Mouse (Mus musculus) E14TG2a.4 (cell line): ENCODE data around the gene Sgpp2.

Experiments used
- H3K27me3 ChIP-seq: 2 replicates; pipeline ENCODE4 v1.6.1; 2014; ENCODE audit warnings: low read length, control low read depth; ENCODE audit not compliant: insufficient read depth
- H3K36me3 ChIP-seq: 2 replicates; pipeline ENCODE4 v1.6.1; 2014; ENCODE audit warnings: low read length, control low read depth; ENCODE audit not compliant: insufficient read depth
- H3K4me1 ChIP-seq: replicated peaks from 2 replicates; pipeline ENCODE4 v1.6.1; 2014; ENCODE audit warnings: low read depth, low read length, control low read depth
- H3K4me3 ChIP-seq: replicated peaks from 2 replicates; pipeline ENCODE4 v1.5.1; 2014; ENCODE audit warnings: mild to moderate bottlenecking, low read length
- H3K9me3 ChIP-seq: 2 replicates; pipeline ENCODE4 v1.6.1; 2014; ENCODE audit warnings: low read length, control low read depth
- CTCF ChIP-seq: conservative IDR thresholded peaks from 2 replicates; pipeline ENCODE4 v1.5.1; 2014; ENCODE audit warnings: low read length
- NANOG ChIP-seq: IDR thresholded peaks from 2 replicates; pipeline ENCODE4 v1.6.1; 2014; ENCODE audit warnings: borderline replicate concordance, low read length, mixed read lengths
- POU5F1 ChIP-seq: IDR thresholded peaks from 2 replicates; pipeline ENCODE4 v1.6.1; 2014; ENCODE audit warnings: low read length, borderline replicate concordance

The Sgpp2 gene

DNA sequence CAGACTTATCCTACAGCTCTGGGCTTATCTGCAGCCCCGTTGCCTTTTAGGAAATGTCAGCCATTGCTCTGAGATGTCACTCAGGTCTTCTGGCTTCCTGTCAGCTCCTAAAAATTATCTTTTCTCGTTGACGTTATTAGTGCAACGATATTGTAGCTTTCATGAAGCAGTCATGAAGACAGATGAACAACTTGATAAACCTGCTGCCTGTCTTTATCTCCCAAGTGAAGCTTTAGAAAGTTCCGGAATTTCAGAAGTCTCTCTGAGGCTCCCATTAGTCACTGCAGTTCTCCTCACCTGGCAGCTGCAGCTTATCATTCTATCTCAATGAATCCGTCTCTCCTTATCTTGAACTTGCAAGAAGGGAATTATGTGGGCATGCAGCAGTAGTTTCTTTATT lies 13.9 kb downstream of the Sgpp2 start:
- no peak overlapping the region for H3K4me3 ChIP-seq
- H3K36me3 ChIP-seq = no peaks in the 10 kb centered on the region
- TF ChIP-seq CTCF (no peak), POU5F1 (no peak), NANOG (no peak)
- H3K4me1 ChIP-seq = no peaks in the 10 kb centered on the region
- 0 out of 2 replicates have a peak, but pooled peaks cover 6% of the 10 kb centered on the region for H3K27me3 ChIP-seq
- no peaks in the 10 kb centered on the region for H3K9me3 ChIP-seq

DNA sequence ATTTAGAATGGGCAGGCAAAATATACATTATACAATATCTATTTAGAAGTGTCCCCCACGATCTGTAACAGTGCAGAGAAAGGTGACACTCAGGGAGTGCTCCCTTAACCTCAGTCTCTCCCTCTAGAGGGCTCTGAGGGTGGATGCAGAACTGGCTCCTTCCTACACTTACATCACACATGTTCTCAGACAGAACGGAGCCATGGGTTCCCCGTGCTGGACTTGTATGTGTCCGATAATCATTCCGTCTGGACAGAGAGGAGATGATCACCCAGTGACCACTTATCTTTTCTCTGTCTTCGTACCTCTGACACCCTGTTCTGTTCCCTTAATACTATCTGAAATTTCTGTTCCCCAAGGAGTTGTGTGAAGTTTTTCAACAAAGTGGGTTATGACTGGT lies 15.7 kb downstream of the Sgpp2 start:
- Histone ChIP-seq H3K9me3 (no peaks in the 10 kb centered on the region), H3K27me3 (no peaks in the 10 kb centered on the region), H3K4me3 (no peak overlapping the region), H3K36me3 (no peaks in the 10 kb centered on the region), H3K4me1 (no peaks in the 10 kb centered on the region)
- TF ChIP-seq CTCF = no peak
- no peak for TF ChIP-seq POU5F1
- TF ChIP-seq NANOG = no peak

DNA sequence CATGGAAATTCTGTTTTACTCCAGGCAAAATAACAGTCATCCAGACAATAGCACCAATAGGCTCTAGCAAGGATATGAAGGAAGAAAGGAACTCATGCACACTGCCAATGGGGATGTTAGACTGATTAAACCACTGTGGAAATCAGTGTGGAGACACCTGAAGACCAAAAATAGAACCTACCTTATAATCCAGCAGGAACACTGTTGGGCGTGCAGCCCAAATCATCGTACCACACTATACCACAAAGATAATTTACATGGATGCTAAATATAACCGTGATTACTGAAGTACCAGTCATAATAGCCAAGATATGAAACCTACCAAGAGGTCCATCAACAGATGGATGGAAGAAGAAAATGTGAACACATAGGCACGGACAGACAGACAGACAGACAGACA lies 18.5 kb downstream of the Sgpp2 start:
- no peaks in the 10 kb centered on the region for H3K4me1 ChIP-seq
- no peak for TF ChIP-seq CTCF
- no peak for TF ChIP-seq NANOG
- no peak for TF ChIP-seq POU5F1

DNA sequence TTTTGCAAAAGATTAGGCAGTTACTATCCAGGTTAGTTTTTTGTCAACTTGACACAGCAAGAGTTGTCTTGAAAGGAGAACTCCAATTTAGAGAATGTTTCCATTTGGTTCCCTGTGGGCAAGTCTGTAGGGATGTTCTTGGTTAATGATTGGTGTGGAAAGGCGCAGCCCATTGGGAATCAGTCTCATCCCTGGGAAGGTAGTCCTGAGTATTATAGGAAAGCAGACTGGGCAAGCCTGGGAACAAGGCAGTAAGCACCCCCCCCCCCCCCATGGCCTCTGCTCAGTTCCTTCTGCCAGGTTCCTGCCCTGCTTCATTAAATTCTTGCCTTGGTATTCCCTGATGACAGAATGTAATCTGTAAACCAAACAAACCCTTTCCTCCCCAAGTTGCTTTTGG lies 19.7 kb downstream of the Sgpp2 start:
- Histone ChIP-seq H3K4me3 (no peak overlapping the region), H3K4me1 (no peaks in the 10 kb centered on the region), H3K27me3 (0 out of 2 replicates have a peak, but pooled peaks cover 2% of the 10 kb centered on the region), H3K36me3 (no peaks in the 10 kb centered on the region), H3K9me3 (no peaks in the 10 kb centered on the region)
- TF ChIP-seq NANOG (no peak), POU5F1 (no peak), CTCF (no peak)

More for the DNA sequence above, 18.5 kb downstream of the Sgpp2 start:
- Histone ChIP-seq H3K4me3 (no peak overlapping the region), H3K27me3 (no peaks in the 10 kb centered on the region), H3K36me3 (no peaks in the 10 kb centered on the region), H3K9me3 (no peaks in the 10 kb centered on the region)

DNA sequence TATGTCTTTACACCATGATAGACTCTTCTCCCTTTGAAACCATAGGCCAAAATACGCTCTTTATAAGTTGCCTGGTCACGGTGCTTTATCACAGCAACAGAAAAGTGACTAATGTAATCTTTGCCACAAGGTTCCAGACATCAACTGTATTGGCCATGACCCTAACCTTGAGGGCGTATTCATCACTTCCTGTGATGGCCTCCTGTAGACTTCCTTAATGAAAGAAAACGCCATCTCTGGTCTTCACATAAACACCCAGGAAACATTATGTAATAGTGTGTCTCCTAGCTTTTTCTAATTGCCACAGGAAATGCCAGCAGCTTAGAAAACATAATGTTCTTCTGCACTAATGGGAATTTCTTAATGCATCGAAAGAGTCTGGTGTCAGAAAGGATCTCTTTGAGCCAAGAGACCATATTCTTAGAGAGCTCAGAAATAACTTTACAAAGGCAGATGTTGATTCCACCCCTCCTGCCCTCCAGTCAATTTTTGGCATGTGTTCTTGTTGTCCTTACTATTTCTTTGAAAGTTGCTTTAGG lies 20.5 kb downstream of the Sgpp2 start:
- Histone ChIP-seq H3K36me3 (no peaks in the 10 kb centered on the region), H3K27me3 (0 out of 2 replicates have a peak, but pooled peaks cover 2% of the 10 kb centered on the region), H3K4me3 (no peak overlapping the region), H3K9me3 (no peaks in the 10 kb centered on the region), H3K4me1 (no peaks in the 10 kb centered on the region)
- TF ChIP-seq NANOG (no peak), POU5F1 (no peak), CTCF (no peak)

DNA sequence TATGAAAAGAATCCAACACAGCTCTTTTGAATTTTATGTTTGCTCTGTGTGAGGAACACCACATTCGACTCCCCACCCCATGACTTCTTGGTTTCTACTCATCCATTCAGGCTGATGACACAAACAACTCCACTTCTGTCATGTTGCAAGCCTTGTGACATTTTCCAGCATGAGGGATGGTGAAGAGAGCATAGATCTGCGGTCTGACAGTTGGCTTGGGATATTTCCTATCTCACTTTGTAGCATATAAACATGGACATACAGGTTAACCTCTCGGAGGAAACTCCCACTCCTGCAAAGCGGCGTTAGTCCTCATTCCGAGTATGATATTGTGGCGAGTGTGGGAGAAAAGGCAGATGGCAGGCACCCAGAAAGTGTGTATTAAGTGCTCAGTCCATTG lies 27.6 kb downstream of the Sgpp2 start:
- no peak for TF ChIP-seq NANOG
- no peak for TF ChIP-seq POU5F1
- TF ChIP-seq CTCF = no peak
- Histone ChIP-seq H3K9me3 (no peaks in the 10 kb centered on the region), H3K4me3 (no peak overlapping the region), H3K27me3 (peaks cover 2% of the 10 kb centered on the region; the same call in 1 of the 2 replicates), H3K4me1 (no peaks in the 10 kb centered on the region), H3K36me3 (no peaks in the 10 kb centered on the region)

DNA sequence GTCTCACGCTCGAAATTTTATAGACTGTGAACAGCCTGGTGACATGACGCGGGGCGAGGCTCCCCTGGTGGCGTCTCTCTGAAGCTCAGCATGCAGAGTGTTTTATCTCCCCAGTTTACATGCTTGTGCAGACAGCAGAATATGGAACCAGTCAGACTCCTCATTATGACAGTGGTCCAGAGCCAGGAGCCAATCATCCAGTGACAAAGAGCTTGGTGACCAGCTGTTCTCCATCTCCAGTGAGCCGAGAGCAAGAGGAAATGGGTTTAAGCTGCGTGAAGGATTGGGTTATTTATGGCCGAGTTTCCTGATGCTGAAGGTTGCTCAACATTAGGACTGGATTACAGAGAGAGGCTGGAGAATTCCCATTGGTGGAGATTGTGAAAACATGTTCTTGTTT lies 28.1 kb downstream of the Sgpp2 start:
- H3K4me3 ChIP-seq = no peak overlapping the region
- TF ChIP-seq POU5F1 (no peak), CTCF (no peak), NANOG (no peak)
- H3K4me1 ChIP-seq = no peaks in the 10 kb centered on the region

DNA sequence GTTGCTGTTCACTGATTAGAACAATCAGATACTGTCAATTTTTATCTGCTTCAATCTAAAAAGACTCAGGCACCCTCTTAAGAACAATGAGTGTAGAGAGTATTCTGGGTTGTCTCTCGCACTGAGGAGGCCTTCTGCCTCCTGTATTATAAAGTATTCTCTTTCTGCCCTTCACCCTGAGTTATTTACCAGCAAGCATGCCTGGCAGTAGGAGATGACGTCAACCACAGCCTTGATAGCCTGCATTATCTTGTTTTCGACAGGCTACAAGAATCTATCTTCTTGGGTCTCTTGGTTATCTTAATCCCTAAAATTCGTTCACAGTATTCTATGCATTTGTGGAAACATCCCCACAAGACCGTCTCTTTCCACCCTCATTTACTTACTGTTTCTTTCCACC lies 29.8 kb downstream of the Sgpp2 start:
- no peaks in the 10 kb centered on the region; the same call in 1 of the 2 replicates for H3K27me3 ChIP-seq
- H3K36me3 ChIP-seq = no peaks in the 10 kb centered on the region
- TF ChIP-seq POU5F1 (no peak), CTCF (no peak), NANOG (no peak)
- H3K9me3 ChIP-seq = no peaks in the 10 kb centered on the region
- no peaks in the 10 kb centered on the region for H3K4me1 ChIP-seq
- H3K4me3 ChIP-seq = no peak overlapping the region

More for the DNA sequence above, 28.1 kb downstream of the Sgpp2 start:
- H3K27me3 ChIP-seq = peaks cover 2% of the 10 kb centered on the region; the same call in 1 of the 2 replicates
- H3K36me3 ChIP-seq = no peaks in the 10 kb centered on the region
- H3K9me3 ChIP-seq = no peaks in the 10 kb centered on the region

DNA sequence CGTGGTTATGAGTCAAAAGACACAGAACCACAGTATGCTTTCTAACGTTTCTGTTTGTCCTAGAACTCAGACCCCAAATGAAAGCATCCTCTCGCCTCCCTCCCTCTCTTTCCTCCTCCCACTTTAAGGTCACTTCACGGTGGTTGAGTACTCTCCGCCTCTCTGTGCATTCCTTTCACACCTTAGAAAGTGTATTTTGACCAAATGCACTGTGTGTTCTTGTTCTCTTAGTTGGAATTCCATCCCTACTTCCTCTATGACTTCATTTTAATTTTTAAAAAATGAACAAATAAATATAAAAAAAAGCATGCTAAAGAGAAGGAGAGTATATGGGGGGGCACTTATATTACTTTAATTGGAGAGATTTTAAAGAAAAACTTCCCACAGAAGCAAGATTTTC lies 30.4 kb downstream of the Sgpp2 start:
- no peaks in the 10 kb centered on the region for H3K9me3 ChIP-seq
- no peaks in the 10 kb centered on the region; the same call in 1 of the 2 replicates for H3K27me3 ChIP-seq
- TF ChIP-seq NANOG = no peak
- TF ChIP-seq POU5F1 = no peak
- no peak for TF ChIP-seq CTCF
- H3K4me1 ChIP-seq = no peaks in the 10 kb centered on the region
- no peak overlapping the region for H3K4me3 ChIP-seq
- H3K36me3 ChIP-seq = no peaks in the 10 kb centered on the region
